Mouse (Mus musculus) ES-E14 (cell line): Measurements from ENCODE around the gene Ccer1.
"Not testable (repeated sequence)": the region's sequence is repeated elsewhere in the genome, so short reads cannot be mapped to it uniquely, and the experiment has no call there.

Source experiments
- CHD2 ChIP-seq: IDR thresholded peaks from 2 replicates; pipeline ENCODE4 v1.6.1; 2014; ENCODE audit warnings: mild to moderate bottlenecking, low read depth, low read length, inconsistent platforms
- HCFC1 ChIP-seq: IDR thresholded peaks from 2 replicates; pipeline ENCODE4 v1.6.1; 2012; ENCODE audit warnings: low read length, inconsistent platforms, borderline replicate concordance; ENCODE audit not compliant: insufficient read depth
- MAFK ChIP-seq: IDR thresholded peaks from 2 replicates; pipeline ENCODE4 v1.6.1; 2014; ENCODE audit warnings: mild to moderate bottlenecking, low read depth, low read length, inconsistent platforms; ENCODE audit not compliant: insufficient read depth
- ZC3H11A ChIP-seq: IDR thresholded peaks from 2 replicates; pipeline ENCODE4 v1.6.1; 2012; ENCODE audit warnings: low read depth, mild to moderate bottlenecking, inconsistent platforms, low read length, borderline replicate concordance
- ZNF384 ChIP-seq: IDR thresholded peaks from 2 replicates; pipeline ENCODE4 v1.6.1; 2012; ENCODE audit warnings: low read depth, low read length, inconsistent platforms

- TF ChIP-seq ZC3H11A, CHD2, ZNF384, HCFC1, MAFK: not testable (repeated sequence)
Observed at GRCm38 (mm10) chr10:97726655-97727054, 33.8 kb downstream of the Ccer1 start, which contains the start of gene C030005K15Rik.
